Mouse (Mus musculus) lung, embryonic 14.5 days (tissue): ENCODE results near the gene Fbrsl1. TPM values are rescaled to one million over a fixed set of nuclear protein-coding genes. Genes with fewer than 3 reads are reported as not detected.

Experiments used
- ATAC-seq: fragments of 200-750 bp; cut with Nextera tagmentation; 2 replicates; pipeline ENCODE4 v1.8.0; 2017; ENCODE audit warnings: mild to moderate bottlenecking, moderate TSS enrichment, moderate library complexity; ENCODE audit not compliant: insufficient read depth
- DNase-seq: peaks from one replicate; pipeline ENCODE4 v3.0.0-alpha.2; 2015
- H3K27ac ChIP-seq: fragments of 300-500 bp; sonication (generic); 2 replicates; pipeline ENCODE4 v1.5.1; 2014; ENCODE audit warnings: low read depth, mild to moderate bottlenecking, moderate library complexity
- H3K27me3 ChIP-seq: fragments of 300-500 bp; sonication (generic); 2 replicates; pipeline ENCODE4 v1.6.1; 2014; ENCODE audit warnings: low read length, control low read depth; ENCODE audit not compliant: insufficient read depth
- H3K36me3 ChIP-seq: fragments of 300-500 bp; sonication (generic); 2 replicates; pipeline ENCODE4 v1.6.1; 2014; ENCODE audit warnings: control low read depth; ENCODE audit not compliant: insufficient read depth
- H3K4me1 ChIP-seq: fragments of 300-500 bp; sonication (generic); 2 replicates; pipeline ENCODE4 v1.6.1; 2014; ENCODE audit warnings: antibody characterized with exemption, control low read depth; ENCODE audit not compliant: insufficient read depth
- H3K4me2 ChIP-seq: fragments of 300-500 bp; sonication (generic); 2 replicates; pipeline ENCODE4 v1.6.1; 2014; ENCODE audit warnings: mild to moderate bottlenecking
- H3K4me3 ChIP-seq: fragments of 300-500 bp; sonication (generic); 2 replicates; pipeline ENCODE4 v1.5.1; 2014; ENCODE audit warnings: low read depth, low read length
- H3K9ac ChIP-seq: fragments of 300-500 bp; sonication (generic); 2 replicates; pipeline ENCODE4 v1.6.1; 2014
- H3K9me3 ChIP-seq: fragments of 300-500 bp; sonication (generic); 2 replicates; pipeline ENCODE4 v1.6.1; 2016; ENCODE audit warnings: low read depth, low read length, control low read depth
- CTCF ChIP-seq: IDR thresholded peaks from 2 replicates; pipeline ENCODE4 v1.5.1; 2016; ENCODE audit warnings: antibody characterized with exemption, low read depth
- WGBS: fragments of 180-500 bp; shearing (Covaris S2); extraction: QIAGEN DNeasy Blood & Tissue Kit; methylation state at CpG from one replicate; pipeline ENCODE4 v1.1.7; 2014; 5-methylcytosine and 5-hydroxymethylcytosine counted together
- polyA plus RNA-seq: library from polyadenylated mRNA; unstranded; fragments of >200 nt; fragmentation: Nextera tagmentation; extraction: Ambion mirVana; gene quantifications from 2 replicates; pipeline ENCODE4 v1.2.1, GENCODE M21; 2014

Fbrsl1 gene
- polyA plus RNA-seq, 1 experiment from 2014 or later: 20.9 TPM

- Histone ChIP-seq H3K9ac (no peak overlapping the region), H3K4me2 (no peak overlapping the region), H3K27me3 (no peaks in the 10 kb centered on the region), H3K9me3 (no peaks in the 10 kb centered on the region), H3K27ac (no peak overlapping the region), H3K36me3 (no peaks in the 10 kb centered on the region), H3K4me1 (no peaks in the 10 kb centered on the region), H3K4me3 (no peak overlapping the region)
- ATAC-seq (no peak), DNase-seq (no peak)
- no peak for TF ChIP-seq CTCF
Measured at GRCm38 (mm10) chr5:110455272-110455671, 7.0 kb upstream of the Fbrsl1 start.

GRCm38 (mm10) chr5:110449294-110449693, 991 bp upstream of the Fbrsl1 start:
- Histone ChIP-seq H3K27ac (no peak overlapping the region; the same call in 1 of the 2 replicates), H3K4me3 (peak overlapping the region; percentile 86), H3K9me3 (no peaks in the 10 kb centered on the region), H3K9ac (no peak overlapping the region), H3K36me3 (no peaks in the 10 kb centered on the region), H3K27me3 (no peaks in the 10 kb centered on the region), H3K4me1 (peaks cover 7% of the 10 kb centered on the region), H3K4me2 (peak overlapping the region; percentile 95)
- no peak for DNase-seq
- no peak for ATAC-seq
- TF ChIP-seq CTCF: no peak
- WGBS: 44% methylated on average over 6 of the region's 6 CpGs

- DNase-seq: peak; percentile 56
- no peaks in the 10 kb centered on the region for H3K36me3 ChIP-seq
- H3K9me3 ChIP-seq: no peaks in the 10 kb centered on the region
- H3K4me2 ChIP-seq: peak overlapping the region; percentile 95
- ATAC-seq: peak; percentile 15
- H3K4me3 ChIP-seq: peak overlapping the region; percentile 86
- peak overlapping the region; percentile 80 for H3K27ac ChIP-seq
- peaks cover 7% of the 10 kb centered on the region for H3K4me1 ChIP-seq
- peak overlapping the region; percentile 87 for H3K9ac ChIP-seq
- TF ChIP-seq CTCF: no peak
- WGBS: under 1% methylated on average over 87 of the region's 98 CpGs
- H3K27me3 ChIP-seq: no peaks in the 10 kb centered on the region
Measured at GRCm38 (mm10) chr5:110447720-110448435, 425 bp downstream of the Fbrsl1 start.

GRCm38 (mm10) chr5:110444509-110444908, 3.8 kb downstream of the Fbrsl1 start:
- H3K4me1 ChIP-seq: peaks cover 7% of the 10 kb centered on the region
- no peaks in the 10 kb centered on the region for H3K27me3 ChIP-seq
- ATAC-seq: no peak
- no peak overlapping the region for H3K9ac ChIP-seq
- no peaks in the 10 kb centered on the region for H3K9me3 ChIP-seq
- no peak overlapping the region for H3K27ac ChIP-seq
- no peak for DNase-seq
- TF ChIP-seq CTCF: no peak
- no peak overlapping the region for H3K4me2 ChIP-seq
- WGBS: 75% methylated on average over 2 of the region's 2 CpGs
- no peak overlapping the region for H3K4me3 ChIP-seq
- no peaks in the 10 kb centered on the region for H3K36me3 ChIP-seq

GRCm38 (mm10) chr5:110442966-110443590, 5.2 kb downstream of the Fbrsl1 start:
- no peak overlapping the region for H3K9ac ChIP-seq
- ATAC-seq: no peak
- no peak overlapping the region for H3K4me2 ChIP-seq
- H3K27me3 ChIP-seq: no peaks in the 10 kb centered on the region
- H3K27ac ChIP-seq: no peak overlapping the region
- no peaks in the 10 kb centered on the region for H3K36me3 ChIP-seq
- no peak overlapping the region for H3K4me3 ChIP-seq
- DNase-seq: no peak
- WGBS: 84% methylated on average over 3 of the region's 3 CpGs
- H3K4me1 ChIP-seq: peaks cover 7% of the 10 kb centered on the region
- TF ChIP-seq CTCF: no peak
- no peaks in the 10 kb centered on the region for H3K9me3 ChIP-seq

- 81% methylated on average over 3 of the region's 3 CpGs for WGBS
- ATAC-seq: no peak
Measured at GRCm38 (mm10) chr5:110439565-110440310, 8.6 kb downstream of the Fbrsl1 start.

GRCm38 (mm10) chr5:110438591-110438990, 9.7 kb downstream of the Fbrsl1 start:
- H3K4me3 ChIP-seq: no peak overlapping the region
- H3K36me3 ChIP-seq: no peaks in the 10 kb centered on the region
- no peaks in the 10 kb centered on the region; the same call in 1 of the 2 replicates for H3K4me1 ChIP-seq
- H3K27me3 ChIP-seq: no peaks in the 10 kb centered on the region
- H3K9me3 ChIP-seq: no peaks in the 10 kb centered on the region
- no peak for ATAC-seq
- no peak for DNase-seq
- no peak overlapping the region for H3K9ac ChIP-seq
- no peak for TF ChIP-seq CTCF
- 71% methylated on average over 3 of the region's 3 CpGs for WGBS
- H3K27ac ChIP-seq: no peak overlapping the region
- H3K4me2 ChIP-seq: no peak overlapping the region

More at GRCm38 (mm10) chr5:110439565-110440310, 8.6 kb downstream of the Fbrsl1 start:
- no peaks in the 10 kb centered on the region; the same call in 1 of the 2 replicates for H3K4me1 ChIP-seq
- no peak overlapping the region for H3K9ac ChIP-seq
- H3K27ac ChIP-seq: no peak overlapping the region
- H3K36me3 ChIP-seq: no peaks in the 10 kb centered on the region
- no peak overlapping the region for H3K4me3 ChIP-seq
- no peak for TF ChIP-seq CTCF
- no peaks in the 10 kb centered on the region for H3K9me3 ChIP-seq
- H3K4me2 ChIP-seq: no peak overlapping the region
- no peaks in the 10 kb centered on the region for H3K27me3 ChIP-seq
- DNase-seq: peak; percentile 23
